Mouse (Mus musculus): ENCODE measurements around the gene Aoc1.

Gene Aoc1

DNA sequence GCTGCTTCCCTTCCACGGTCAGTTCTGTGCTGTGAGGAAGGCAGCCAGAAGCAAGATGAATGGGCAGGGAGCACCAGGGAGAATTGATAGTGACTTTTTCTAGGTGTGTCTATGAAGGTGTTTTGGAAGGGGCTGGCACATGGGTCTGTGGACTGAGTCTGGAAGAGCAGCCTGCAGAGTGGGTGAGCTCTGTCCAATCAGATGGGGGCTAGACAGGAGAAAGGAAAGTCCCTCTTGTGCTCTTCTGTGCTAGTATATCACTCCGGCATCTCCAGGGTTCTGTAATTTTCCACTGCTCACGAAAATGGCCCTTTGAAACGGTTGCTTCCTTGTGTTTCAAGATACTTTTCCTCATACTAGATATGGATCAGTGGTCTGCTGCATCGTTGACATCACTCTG is at the start of gene Aoc1:
Aoc1 (plus strand) TSS at position 301 of the 400 bp plus-strand sequence.
- DNase-seq: no peak

DNA sequence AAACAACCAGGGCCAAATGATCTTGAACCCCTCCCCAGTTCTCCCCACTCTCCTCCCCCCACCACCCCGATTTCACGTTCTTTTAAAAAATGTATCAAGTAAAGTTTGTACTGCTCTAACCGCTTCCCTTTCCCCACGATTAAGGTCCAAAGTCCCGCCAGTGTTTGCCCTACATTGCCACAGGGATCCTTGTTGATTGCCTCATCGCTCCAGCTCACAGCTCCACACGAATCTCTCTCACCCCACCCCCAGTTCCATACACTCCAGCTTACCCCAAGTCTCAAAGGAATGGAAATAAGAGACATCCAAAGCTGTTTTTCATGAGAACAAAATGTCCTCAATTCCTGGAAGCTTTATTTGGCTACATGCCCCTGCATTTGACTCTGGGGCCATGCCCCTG is 47.7 kb upstream of the Aoc1 start:
- DNase-seq: no peak

DNA sequence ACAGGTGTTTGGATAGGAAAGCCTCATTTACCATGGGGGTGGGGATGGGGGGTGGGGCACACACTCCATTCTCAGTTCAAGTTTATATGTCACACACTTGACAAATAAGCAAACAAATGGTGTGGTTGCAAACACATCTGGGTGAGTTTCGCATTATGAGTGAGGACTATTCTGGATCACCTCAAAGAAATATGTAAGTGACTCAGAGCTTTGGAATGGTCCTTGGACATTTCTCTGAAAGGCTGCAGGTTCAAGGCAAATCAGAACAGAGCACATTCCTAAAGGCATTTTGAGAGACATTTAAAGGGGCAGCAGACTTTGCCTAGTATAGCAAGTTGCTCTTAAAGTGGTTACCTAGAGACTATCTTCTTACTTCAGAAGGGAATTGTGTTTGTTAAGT is 43.7 kb upstream of the Aoc1 start:
- no peak for DNase-seq

DNA sequence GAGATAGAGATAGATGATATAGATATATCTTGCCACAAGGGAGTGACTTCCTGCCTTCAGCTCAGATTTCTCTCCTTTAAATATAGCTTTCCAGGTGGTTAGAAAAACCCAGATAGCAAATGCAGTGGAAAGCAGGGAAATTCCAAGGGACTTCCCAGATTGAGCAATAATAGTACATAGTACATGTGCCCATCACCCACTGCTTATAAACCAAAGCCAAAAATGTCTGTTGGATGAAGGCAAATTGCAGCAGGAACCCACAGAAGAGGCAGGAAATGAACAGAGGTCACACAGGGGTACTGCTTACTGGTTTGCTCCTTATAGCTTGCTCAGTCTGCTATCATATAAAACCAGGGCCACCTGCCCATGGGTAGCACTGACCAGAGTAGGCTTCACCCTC is 43.0 kb upstream of the Aoc1 start:
- DNase-seq: no peak

DNA sequence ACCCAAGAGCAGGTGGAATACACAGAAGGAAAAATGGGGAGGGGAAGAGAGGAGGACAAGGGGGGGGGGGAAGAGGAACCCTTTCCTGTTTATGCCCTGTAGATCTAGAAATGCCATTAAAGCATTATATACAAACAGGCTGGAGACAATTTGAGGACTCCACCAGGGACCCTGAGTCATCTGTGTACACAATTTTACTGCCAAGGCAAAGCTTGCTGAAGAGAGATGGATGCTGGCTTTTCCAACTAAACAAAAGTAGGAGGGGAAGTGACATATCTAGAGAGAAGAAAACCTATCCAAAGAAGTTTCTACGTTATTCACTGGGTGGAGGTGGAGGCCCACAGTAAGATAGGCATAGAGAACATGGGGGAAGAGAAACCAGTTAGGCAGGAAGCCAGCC is 42.5 kb upstream of the Aoc1 start:
- no peak for DNase-seq

DNA sequence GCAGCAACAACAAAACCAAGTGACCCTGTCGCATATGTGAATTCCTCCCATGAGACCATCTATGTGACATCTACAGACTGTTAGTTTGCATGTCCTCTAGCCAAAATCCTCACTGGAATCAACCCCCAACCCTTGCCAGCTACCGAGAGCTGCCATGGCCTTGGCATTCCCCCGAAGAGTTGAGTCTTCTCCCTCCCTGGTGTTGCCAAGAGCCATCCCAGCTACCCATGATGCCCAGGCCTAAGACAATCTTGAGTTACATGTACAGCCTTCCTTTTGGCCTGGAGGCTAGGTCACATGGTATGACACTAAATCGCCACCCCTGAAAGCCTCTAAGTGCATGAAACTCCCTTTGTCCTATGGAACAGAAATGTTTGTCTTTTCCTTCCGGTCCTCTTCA is 41.6 kb upstream of the Aoc1 start:
- no peak for DNase-seq

DNA sequence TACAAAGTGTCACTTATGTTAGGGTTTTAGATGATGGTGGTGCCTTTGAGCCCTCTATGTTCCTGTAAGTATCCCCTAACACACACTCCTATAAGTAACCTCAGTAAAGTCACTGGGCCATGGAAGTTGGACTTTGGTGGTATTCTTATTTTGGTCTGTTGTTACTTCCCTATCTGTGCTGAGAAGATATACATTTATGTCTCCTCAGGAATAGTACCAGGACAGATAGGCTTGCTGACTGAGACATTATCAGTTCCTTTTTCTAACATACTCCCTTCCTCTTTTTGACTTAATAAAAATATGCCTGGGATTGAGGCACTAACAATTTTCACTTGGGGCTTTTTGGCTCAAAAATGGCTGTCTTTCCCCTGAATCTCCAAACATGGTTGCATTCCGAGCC is 40.3 kb upstream of the Aoc1 start:
- no peak for DNase-seq

DNA sequence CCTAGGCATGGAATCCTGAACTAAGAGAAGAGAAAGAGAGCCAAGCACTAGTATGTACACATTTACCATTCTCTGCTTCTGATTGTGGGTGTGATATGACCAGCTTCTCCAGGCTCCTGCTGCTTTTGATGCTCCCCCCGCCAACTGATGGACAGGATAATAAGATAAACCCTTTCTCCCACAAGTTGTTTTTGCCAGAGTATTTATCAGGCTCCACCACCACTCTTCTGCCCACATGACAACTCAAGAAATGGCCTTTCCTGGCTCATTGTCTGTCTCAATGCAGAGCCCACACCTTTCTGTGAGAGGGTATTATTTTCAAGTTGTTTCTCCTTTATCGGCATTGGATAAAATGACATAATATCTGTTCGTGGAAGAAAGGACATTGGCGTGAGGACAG is 39.2 kb upstream of the Aoc1 start:
- DNase-seq: no peak

DNA sequence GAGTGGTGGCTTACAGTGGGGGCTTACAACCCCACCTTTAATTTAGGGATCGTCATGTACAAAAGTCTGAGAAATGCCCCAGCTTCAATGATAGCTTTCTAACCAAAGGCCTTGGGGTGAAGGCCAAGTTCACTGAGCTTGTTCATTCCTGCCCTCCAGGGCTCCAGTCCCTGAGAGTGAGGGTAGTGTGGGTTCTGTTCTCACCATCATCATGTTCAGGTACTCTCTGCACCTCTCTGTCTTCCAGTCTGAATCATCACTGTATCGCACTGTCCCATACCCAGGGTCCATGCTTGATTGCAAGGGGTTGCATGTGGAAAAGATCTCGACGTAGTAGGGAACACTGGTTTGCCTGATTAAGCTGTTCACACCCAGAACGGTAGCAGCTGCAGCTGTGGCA is 37.5 kb upstream of the Aoc1 start:
- DNase-seq: no peak

DNA sequence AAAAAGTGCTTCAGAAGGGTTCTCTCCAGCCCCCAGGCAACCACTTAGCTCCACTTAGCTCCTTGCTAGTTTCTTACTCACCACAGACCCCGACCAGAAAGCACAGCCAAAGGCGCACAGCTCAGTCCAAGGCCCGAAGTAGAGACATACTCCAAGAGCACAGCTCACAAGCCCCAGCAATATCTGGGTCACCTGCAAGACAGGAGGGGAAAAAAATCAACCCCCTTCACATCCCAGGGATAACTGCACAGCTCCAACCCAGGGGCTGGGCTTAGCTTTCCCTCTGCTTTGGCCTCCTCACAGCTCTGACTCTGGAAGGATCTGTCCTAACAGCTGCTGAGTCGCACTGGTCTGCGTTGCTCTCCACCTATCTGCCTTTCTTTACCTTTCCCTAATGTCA is 36.5 kb upstream of the Aoc1 start:
- no peak for DNase-seq

DNA sequence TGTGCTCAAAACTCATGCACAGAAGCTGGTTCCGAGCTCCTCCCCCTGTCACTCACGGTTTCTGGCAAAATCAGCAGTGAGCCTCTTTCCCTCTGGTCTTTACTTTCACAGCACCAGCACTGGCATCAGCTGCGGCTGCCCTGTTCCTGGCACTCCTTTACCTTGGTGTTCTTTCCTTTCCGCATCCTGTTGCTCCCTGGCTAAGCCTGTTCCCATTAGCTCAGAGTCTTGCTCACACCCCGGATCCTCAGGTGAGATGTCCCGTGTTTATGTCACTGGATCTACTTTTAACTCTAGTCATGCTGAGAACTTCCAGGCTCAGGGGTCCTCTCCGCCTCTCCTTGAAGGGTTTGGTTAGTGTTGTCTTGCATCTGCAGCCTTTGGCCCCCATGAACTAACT is 35.2 kb upstream of the Aoc1 start:
- DNase-seq: no peak

DNA sequence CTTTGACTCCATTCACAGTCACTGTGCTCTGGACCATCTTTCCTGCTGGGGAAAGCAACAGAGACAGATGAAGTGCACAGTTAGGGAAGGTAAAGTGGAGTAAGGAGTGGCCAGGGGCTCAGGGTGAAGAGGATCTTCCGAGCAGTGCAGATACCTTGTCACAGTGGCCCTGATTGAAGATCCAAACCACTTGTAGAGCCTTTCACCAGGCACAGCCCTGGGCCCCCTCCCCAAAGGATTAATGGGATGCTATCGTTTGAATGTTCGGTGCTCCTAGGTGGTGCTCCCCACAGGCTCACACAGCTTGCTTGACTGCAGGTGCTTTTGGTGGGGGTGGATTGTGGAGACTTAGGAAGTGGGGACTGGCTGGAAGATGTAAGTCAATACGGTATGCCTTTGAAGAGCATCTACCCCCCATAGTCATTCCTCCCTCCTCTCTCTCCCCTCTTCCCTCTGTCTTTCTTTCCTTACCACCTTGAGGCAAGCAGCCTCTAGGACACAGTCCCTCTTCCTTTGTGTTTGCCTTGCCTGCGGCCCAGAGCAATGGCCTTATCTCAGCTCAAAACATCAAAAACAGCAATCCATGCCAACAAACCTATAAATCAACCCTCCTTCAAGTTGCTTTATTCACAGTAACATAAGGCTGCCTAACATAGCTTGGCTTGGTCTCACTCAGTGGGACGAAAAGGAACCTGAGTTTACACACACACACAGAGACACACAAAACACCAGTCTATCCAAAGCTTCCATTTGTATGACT is 34.2 kb upstream of the Aoc1 start:
- no peak for DNase-seq

DNA sequence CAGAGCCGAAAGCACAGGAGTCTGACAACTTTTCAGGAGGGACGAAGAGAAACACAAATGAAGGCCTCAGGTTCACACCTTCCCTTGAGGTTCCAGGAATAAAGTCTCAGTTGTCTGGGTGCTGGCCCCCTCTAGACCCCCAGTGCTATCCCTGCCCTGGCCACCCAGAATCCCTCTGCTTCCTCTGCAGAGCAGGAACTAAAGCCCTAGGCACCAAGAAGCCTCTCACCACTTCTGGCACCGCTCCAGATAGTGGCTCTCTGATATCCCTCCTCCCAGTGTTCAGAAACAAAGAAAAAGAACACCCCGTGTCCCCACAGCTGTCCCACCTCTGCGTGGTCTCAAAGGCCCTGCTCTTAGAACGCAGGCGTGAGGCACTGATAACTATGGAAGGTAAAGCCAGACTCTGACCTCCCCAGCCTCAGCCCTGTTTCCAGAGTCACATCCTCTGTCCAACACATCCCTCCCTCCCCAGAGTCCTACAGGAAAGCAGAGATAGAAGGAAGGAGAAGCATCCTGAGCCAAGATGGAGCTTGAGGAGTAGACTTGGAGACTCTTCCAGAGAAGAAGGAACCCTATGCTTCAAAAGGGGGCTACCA is 32.2 kb upstream of the Aoc1 start, which contains the start of gene Tmem176a:
Tmem176a (plus strand) TSS at position 549 of the 599 bp plus-strand sequence.
- DNase-seq: no peak

DNA sequence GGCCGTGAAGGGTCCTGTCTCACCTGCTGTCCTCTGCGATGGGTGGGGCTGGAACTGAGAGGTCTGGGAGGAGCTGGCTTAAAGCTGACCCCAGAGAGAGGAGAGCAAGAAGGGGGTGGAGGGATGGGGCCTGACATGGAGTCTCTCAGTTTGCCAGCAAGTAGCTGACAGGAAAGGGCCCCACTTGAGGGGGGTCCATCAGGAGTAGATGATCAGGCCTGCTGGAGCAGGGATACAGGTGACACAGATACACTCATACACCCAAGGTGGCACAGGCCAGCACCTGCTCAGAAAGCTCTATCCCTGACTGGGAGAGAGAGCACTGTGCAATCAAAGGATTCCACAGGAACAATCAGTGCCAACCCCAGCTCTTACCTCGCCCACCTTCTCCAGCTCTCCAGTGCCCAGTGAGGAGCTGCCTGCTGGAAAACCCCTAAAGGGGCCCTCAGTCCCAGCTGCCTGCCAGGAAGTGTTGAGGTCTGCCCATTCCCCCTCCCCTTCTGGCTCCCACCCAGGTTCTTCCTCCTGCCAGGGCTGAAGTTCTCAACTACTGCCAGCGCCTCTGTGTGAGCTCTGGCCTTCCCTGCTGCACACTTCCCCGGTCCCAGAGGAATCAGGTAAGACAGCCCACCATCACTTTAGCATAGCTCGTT is 31.6 kb upstream of the Aoc1 start, which contains the start of gene Tmem176b:
Tmem176b (minus strand) TSS at position 524 of the 653 bp plus-strand sequence.
- DNase-seq: peak; percentile 21

DNA sequence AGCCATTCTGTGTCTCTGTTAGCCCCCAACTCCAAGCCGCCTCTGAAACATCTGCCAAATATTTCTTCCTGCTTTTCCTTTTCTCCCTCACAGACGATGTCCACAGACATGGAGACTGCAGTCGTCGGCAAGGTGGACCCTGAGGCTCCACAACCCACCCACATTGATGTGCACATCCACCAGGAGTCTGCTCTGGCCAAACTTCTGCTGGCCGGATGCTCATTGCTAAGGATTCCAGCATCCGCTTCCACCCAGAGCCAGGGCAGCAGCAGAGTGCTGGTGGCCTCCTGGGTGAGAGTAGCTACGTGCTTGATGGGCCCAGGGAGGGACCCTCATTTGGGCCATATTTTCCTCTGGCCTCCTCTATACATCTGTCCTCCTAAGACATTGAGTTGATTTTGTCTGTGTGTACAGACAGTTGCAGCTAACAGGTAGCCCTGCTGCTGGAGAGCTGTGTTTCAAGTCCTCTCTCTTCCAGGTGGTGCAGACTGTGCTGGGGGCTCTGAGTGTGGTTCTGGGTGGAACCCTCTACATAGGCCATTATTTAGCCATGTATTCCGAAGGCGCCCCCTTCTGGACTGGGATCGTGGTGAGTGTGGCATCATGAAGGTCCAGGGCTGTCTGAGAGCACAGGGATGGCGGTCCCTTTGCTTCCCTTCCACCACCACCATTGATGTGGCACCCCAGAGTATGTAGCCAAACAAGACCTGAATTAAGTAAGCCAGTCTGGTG is 30.4 kb upstream of the Aoc1 start:
- DNase-seq: no peak

DNA sequence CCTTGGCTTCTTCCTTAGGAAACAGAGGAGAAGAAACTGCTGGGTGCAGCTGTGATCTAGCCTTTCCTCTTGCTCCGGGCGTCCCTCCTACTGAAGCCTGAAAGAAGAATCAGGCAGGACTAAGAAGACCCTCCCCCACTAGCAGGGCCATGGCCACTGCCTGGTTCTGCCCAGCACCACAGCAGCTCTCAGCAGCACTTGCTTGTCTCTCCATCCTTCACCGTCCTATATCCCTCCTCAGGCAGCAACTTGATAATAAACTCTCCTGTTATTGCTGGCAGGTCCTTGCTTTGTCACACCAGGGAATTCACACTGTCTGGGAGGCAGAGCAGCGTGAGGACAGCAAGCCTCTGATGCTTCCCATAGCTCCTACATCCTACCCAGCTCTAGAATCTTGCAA is 27.6 kb upstream of the Aoc1 start:
- no peak for DNase-seq

DNA sequence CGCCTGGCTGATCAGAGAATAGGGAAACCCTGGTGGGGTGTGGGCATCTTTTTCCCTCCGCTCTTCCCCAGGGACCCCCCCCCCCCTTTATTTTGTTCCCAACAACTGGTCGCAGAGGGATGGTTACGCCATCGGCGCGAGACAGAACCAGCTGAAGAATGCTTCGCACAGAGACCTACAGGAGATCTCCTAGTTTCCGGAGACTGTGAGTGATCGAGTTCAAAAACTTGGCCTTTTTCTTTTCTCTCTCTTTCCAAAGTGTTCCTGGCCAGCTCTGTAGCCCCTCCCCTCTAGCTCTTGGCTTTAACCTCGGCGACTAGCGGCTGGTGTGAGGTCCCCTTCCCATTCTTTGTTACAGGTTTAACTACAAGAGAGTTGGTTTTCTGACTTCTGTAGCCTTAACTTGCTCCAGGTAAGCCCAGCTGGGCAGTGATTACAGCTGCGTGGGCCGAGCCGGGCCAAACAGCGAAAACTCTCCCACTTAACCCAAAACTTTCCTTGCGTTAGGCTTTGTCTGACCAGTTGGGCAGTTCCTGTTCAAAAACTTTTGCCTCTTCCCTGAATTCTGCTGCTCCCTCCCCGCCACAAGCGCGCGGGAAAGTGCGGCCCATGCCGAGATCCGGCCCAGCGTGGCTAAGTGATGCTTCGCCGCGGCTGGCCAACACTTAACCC is 20.7 kb upstream of the Aoc1 start:
- no peak for DNase-seq

DNA sequence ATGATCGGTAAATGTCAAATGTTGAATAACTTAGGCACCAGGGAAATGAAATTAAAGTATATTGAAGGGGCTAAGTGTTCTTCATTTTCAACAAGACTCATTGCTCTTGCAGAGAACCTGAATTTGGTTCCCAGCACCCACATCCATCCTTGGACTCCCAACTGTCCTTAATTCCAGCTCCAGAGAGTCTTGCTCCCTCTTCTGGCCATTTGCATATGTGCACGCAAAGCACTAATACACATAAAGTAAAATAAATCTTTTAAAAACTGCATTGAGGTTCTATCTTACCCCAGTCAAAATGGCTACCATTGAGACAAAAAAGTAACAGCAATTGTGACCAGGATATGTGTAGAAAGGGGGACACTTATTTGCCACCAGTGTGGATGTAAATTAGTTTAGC is 18.5 kb upstream of the Aoc1 start:
- DNase-seq: no peak

DNA sequence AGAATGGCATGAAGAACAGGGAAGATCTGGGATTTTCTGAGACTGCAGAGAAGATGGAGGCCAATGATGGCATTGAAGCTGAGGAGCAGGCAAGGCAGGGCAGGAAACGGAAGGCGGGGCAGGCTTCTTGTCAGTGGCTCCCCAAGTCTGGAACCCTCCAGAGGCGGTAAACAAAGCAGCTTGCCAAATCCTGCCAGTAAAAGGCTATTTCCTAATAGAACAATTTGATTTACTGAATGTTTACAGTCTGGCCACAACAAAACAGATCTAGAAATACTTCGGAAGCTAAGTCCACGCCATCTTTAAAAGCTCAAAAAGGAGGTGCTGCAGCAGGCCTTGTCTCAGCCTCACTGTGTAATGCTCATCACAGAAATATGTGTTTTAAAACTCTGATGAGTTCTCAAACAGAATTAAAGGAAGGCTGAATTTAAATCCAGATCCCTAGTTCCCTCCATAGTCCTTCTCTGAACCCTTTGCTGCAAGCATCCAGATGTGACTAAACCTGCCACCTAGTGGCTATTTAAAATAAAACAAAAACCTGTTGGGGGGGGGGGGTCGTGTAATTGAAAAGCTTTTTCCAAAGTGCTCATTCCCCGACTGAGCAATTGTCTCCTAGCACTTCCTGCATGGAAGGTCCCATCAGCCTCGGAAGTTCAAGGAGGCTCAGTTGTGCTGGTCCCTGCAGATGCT is 14.9 kb upstream of the Aoc1 start:
- DNase-seq: no peak

DNA sequence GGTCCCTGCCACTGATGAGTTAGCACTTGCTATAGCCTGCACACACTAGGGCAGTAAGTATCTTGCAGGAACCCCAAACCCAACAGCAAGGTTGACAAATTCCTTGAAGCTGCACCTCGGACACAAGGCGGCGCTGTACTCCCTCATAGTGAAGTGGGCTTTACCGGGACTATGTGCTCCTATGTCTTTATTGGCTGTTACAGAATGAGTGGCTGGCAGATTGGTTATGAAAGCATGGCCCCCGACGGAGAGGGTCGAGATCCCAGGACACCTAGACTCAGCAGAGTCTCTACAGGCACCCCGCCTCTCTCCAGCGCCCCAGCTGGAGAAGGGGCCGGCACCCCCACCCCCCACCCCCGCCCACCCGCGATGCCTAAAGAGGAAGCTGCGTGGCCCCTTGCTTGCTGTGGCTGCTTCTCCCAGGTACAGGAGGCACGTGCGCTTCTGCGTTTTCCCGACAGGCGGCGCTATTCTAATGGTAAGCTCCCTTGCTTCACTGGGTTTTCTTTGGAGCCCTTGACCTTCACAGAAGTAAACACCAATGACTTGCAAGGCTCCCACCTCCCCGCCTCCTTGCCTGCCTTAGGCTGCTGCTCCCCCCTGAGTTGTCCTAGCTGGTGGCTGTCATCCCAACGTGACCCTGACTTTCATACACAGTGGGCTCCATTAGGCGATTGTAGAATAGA is 12.4 kb upstream of the Aoc1 start:
- DNase-seq: no peak

DNA sequence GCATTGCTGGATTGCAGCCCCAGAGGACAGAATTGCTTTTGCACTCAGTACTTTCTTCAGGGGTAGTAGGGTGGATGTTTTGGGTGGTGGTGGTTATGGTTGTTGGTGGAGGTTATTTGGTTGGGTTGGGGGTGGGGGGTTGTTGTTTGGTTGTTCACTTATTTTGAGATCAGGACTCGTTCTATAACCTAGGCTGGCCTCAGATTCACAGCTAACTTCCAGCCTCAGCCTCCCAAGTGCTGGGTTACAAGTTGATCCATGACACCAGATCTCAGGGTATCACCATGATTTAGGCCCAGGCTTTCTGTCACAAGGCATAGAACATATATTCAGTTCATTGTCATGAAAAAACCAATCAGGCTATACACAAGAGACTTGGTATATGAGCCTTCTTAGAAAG is 11.8 kb upstream of the Aoc1 start:
- DNase-seq: no peak
